Mouse (Mus musculus): ENCODE measurements around the gene Cd5. TPM values are rescaled to one million over a fixed set of nuclear protein-coding genes. Genes with fewer than 3 reads are reported as not detected.

Gene Cd5
- polyA plus RNA-seq, 1 experiment from 2014 or later: 0.28 TPM

- no peak for ATAC-seq
- Histone ChIP-seq H3K9me3 (ENCODE audit: control insufficient read depth, low read length) (no peaks in the 10 kb centered on the region), H3K27ac (ENCODE audit: low read depth, low read length) (no peak overlapping the region), H3K4me3 (ENCODE audit: low read length) (no peak overlapping the region), H3K9ac (ENCODE audit: low read depth, low read length) (no peak overlapping the region), H3K36me3 (ENCODE audit: control insufficient read depth, insufficient read depth, low read length) (no peaks in the 10 kb centered on the region), H3K27me3 (replicated peaks; ENCODE audit: control insufficient read depth, insufficient read depth, low read length) (no peaks in the 10 kb centered on the region), H3K4me2 (ENCODE audit: low read length) (no peak overlapping the region), H3K4me1 (ENCODE audit: control insufficient read depth, insufficient read depth, low read depth, low read length) (peaks cover 33% of the 10 kb centered on the region)
- 96% methylated on average over 4 of the region's 4 CpGs for WGBS
Measured at GRCm38 (mm10) chr19:10691121-10691520, 47.7 kb downstream of the Cd5 start.

- no peaks in the 10 kb centered on the region for H3K27me3 ChIP-seq (replicated peaks; ENCODE audit: control insufficient read depth, insufficient read depth, low read length)
- peaks cover 26% of the 10 kb centered on the region for H3K4me1 ChIP-seq (ENCODE audit: control insufficient read depth, insufficient read depth, low read depth, low read length)
- H3K9me3 ChIP-seq (ENCODE audit: control insufficient read depth, low read length): no peaks in the 10 kb centered on the region
- H3K9ac ChIP-seq (ENCODE audit: low read depth, low read length): peak overlapping the region; percentile 45
- H3K36me3 ChIP-seq (ENCODE audit: control insufficient read depth, insufficient read depth, low read length): no peaks in the 10 kb centered on the region
- H3K4me2 ChIP-seq (ENCODE audit: low read length): peak overlapping the region; percentile 73
- peak overlapping the region; percentile 94 for H3K27ac ChIP-seq (ENCODE audit: low read depth, low read length)
- WGBS: 79% methylated on average over 3 of the region's 3 CpGs
- H3K4me3 ChIP-seq (ENCODE audit: low read length): no peak overlapping the region
- ATAC-seq: no peak
Measured at GRCm38 (mm10) chr19:10690336-10690735, 48.5 kb downstream of the Cd5 start.

- Histone ChIP-seq H3K4me2 (ENCODE audit: low read length) (peak overlapping the region; percentile 73), H3K4me3 (ENCODE audit: low read length) (peak overlapping the region; percentile 70), H3K4me1 (ENCODE audit: control insufficient read depth, insufficient read depth, low read depth, low read length) (peaks cover 23% of the 10 kb centered on the region), H3K9ac (ENCODE audit: low read depth, low read length) (peak overlapping the region; percentile 87), H3K9me3 (ENCODE audit: control insufficient read depth, low read length) (no peaks in the 10 kb centered on the region), H3K36me3 (ENCODE audit: control insufficient read depth, insufficient read depth, low read length) (no peaks in the 10 kb centered on the region), H3K27ac (ENCODE audit: low read depth, low read length) (peak overlapping the region; percentile 94), H3K27me3 (replicated peaks; ENCODE audit: control insufficient read depth, insufficient read depth, low read length) (no peaks in the 10 kb centered on the region)
- WGBS: 37% methylated on average over 5 of the region's 5 CpGs
- peak; percentile 5 for ATAC-seq
Measured at GRCm38 (mm10) chr19:10689470-10690166, 49.2 kb downstream of the Cd5 start.

- H3K9me3 ChIP-seq (ENCODE audit: control insufficient read depth, low read length): no peaks in the 10 kb centered on the region
- no peaks in the 10 kb centered on the region for H3K36me3 ChIP-seq (ENCODE audit: control insufficient read depth, insufficient read depth, low read length)
- WGBS: under 1% methylated on average over 58 of the region's 74 CpGs
- peak within 1 kb of the TSS; percentile 73 for H3K4me2 ChIP-seq (ENCODE audit: low read length)
- no peaks in the 10 kb centered on the region for H3K27me3 ChIP-seq (replicated peaks; ENCODE audit: control insufficient read depth, insufficient read depth, low read length)
- peaks cover 23% of the 10 kb centered on the region for H3K4me1 ChIP-seq (ENCODE audit: control insufficient read depth, insufficient read depth, low read depth, low read length)
- peak within 1 kb of the TSS; percentile 94 for H3K27ac ChIP-seq (ENCODE audit: low read depth, low read length)
- peak within 1 kb of the TSS; percentile 70 for H3K4me3 ChIP-seq (ENCODE audit: low read length)
- H3K9ac ChIP-seq (ENCODE audit: low read depth, low read length): peak within 1 kb of the TSS; percentile 87
- peak; percentile 90 for ATAC-seq
Measured at GRCm38 (mm10) chr19:10688537-10689352, 50.1 kb downstream of the Cd5 start, which contains the start of gene Vps37c. Gene Vps37c (plus strand): TSS chr19:10688735.

GRCm38 (mm10) chr19:10685727-10686126 lies 53.1 kb downstream of the Cd5 start:
- H3K9ac ChIP-seq (ENCODE audit: low read depth, low read length): no peak overlapping the region
- peaks cover 20% of the 10 kb centered on the region for H3K4me1 ChIP-seq (ENCODE audit: control insufficient read depth, insufficient read depth, low read depth, low read length)
- H3K27ac ChIP-seq (ENCODE audit: low read depth, low read length): no peak overlapping the region
- H3K4me3 ChIP-seq (ENCODE audit: low read length): no peak overlapping the region
- H3K4me2 ChIP-seq (ENCODE audit: low read length): no peak overlapping the region
- no peaks in the 10 kb centered on the region for H3K36me3 ChIP-seq (ENCODE audit: control insufficient read depth, insufficient read depth, low read length)
- WGBS: 83% methylated on average over 2 of the region's 2 CpGs
- no peaks in the 10 kb centered on the region for H3K27me3 ChIP-seq (replicated peaks; ENCODE audit: control insufficient read depth, insufficient read depth, low read length)
- no peak for ATAC-seq
- H3K9me3 ChIP-seq (ENCODE audit: control insufficient read depth, low read length): no peaks in the 10 kb centered on the region

- ATAC-seq: no peak
- Histone ChIP-seq H3K9ac (ENCODE audit: low read depth, low read length) (no peak overlapping the region), H3K4me2 (ENCODE audit: low read length) (no peak overlapping the region), H3K4me3 (ENCODE audit: low read length) (no peak overlapping the region), H3K36me3 (ENCODE audit: control insufficient read depth, insufficient read depth, low read length) (no peaks in the 10 kb centered on the region), H3K9me3 (ENCODE audit: control insufficient read depth, low read length) (no peaks in the 10 kb centered on the region), H3K27me3 (replicated peaks; ENCODE audit: control insufficient read depth, insufficient read depth, low read length) (no peaks in the 10 kb centered on the region), H3K27ac (ENCODE audit: low read depth, low read length) (no peak overlapping the region), H3K4me1 (ENCODE audit: control insufficient read depth, insufficient read depth, low read depth, low read length) (peaks cover 14% of the 10 kb centered on the region)
- WGBS: 85% methylated on average over 9 of the region's 9 CpGs
Measured at GRCm38 (mm10) chr19:10685081-10685480, 53.7 kb downstream of the Cd5 start.

GRCm38 (mm10) chr19:10681571-10681970 lies 57.2 kb downstream of the Cd5 start:
- no peak overlapping the region for H3K4me3 ChIP-seq (ENCODE audit: low read length)
- H3K4me2 ChIP-seq (ENCODE audit: low read length): no peak overlapping the region
- H3K9me3 ChIP-seq (ENCODE audit: control insufficient read depth, low read length): no peaks in the 10 kb centered on the region
- 72% methylated on average over 4 of the region's 4 CpGs for WGBS
- no peaks in the 10 kb centered on the region; the same call in 1 of the 2 replicates for H3K27me3 ChIP-seq (replicated peaks; ENCODE audit: control insufficient read depth, insufficient read depth, low read length)
- peaks cover 4% of the 10 kb centered on the region for H3K4me1 ChIP-seq (ENCODE audit: control insufficient read depth, insufficient read depth, low read depth, low read length)
- H3K9ac ChIP-seq (ENCODE audit: low read depth, low read length): no peak overlapping the region
- no peak overlapping the region for H3K27ac ChIP-seq (ENCODE audit: low read depth, low read length)
- no peaks in the 10 kb centered on the region for H3K36me3 ChIP-seq (ENCODE audit: control insufficient read depth, insufficient read depth, low read length)
- ATAC-seq: no peak

- peak; percentile 55; the same call in 1 of the 2 replicates for ATAC-seq
- H3K9ac ChIP-seq (ENCODE audit: low read depth, low read length): no peak overlapping the region
- 60% methylated on average over 1 of the region's 1 CpGs for WGBS
- H3K4me2 ChIP-seq (ENCODE audit: low read length): no peak overlapping the region
- H3K9me3 ChIP-seq (ENCODE audit: control insufficient read depth, low read length): no peaks in the 10 kb centered on the region
- H3K4me3 ChIP-seq (ENCODE audit: low read length): no peak overlapping the region
- H3K27me3 ChIP-seq (replicated peaks; ENCODE audit: control insufficient read depth, insufficient read depth, low read length): no peaks in the 10 kb centered on the region; the same call in 1 of the 2 replicates
- no peak overlapping the region for H3K27ac ChIP-seq (ENCODE audit: low read depth, low read length)
- peaks cover 4% of the 10 kb centered on the region for H3K4me1 ChIP-seq (ENCODE audit: control insufficient read depth, insufficient read depth, low read depth, low read length)
- no peaks in the 10 kb centered on the region for H3K36me3 ChIP-seq (ENCODE audit: control insufficient read depth, insufficient read depth, low read length)
Measured at GRCm38 (mm10) chr19:10678772-10679067, 60.1 kb downstream of the Cd5 start.
